Mouse (Mus musculus): ENCODE measurements at regions not wholly inside any gene's neighbourhood (a gene's known extent, or its start where the extent isn't known, plus 50 kb on each side); places are given as distances from the start of the nearest gene placed in this dataset.

- no peak for DNase-seq (ENCODE audit: low spot score in 2 of 2)
Measured at GRCm38 (mm10) chr6:101603083-101603482, 225.4 kb upstream of the Pdzrn3 start.

GRCm38 (mm10) chr6:101596995-101597394 is 219.3 kb upstream of the Pdzrn3 start:
- DNase-seq (ENCODE audit: low spot score in 2 of 2): no peak

- peak in 1 of 2 experiments; percentile 4 for DNase-seq (ENCODE audit: low spot score in 2 of 2)
Measured at GRCm38 (mm10) chr6:101593782-101594641, 216.3 kb upstream of the Pdzrn3 start.

DNA sequence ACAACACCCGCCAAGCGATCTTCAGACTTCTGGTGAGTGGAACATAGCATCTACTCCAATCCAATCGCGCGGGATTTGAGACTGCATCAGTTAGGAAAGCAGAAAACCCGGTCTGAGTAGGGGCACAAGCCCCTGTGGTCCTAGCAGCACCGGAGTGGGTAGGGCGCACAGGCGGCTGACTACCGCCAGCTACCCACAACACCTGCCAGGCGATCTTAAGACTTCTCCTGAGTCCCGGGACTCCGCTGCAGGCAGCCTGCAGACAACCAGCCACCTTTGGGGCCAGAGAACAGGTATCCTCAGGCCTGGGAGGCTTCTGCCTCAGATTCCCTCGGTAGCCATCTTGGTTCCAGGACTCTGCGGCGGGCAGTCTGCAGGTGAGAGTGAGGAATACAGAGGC is 208.2 kb upstream of the Pdzrn3 start:
- no peak for DNase-seq (ENCODE audit: low spot score in 2 of 2)

DNA sequence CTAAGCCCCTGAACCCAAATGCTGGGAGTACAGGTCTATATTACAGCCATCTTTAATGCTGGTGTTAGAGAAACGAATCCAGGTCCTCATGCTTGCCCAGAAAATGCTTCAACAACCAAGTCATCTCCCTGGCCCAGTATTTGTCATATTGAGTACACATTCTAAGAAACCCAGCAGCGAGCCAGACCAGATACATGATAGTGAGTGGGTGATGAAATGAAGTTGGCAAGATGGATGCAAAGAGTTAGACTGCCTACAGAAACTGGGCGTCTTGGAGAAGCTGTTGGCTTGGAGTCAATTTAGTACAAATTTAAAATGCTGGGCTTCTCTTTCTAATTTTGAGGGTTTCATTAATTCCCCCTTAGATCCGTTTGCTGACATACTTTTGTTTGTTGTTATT is 203.1 kb upstream of the Pdzrn3 start:
- DNase-seq (ENCODE audit: low spot score in 2 of 2): no peak

GRCm38 (mm10) chr6:101556096-101556495 is 178.4 kb upstream of the Pdzrn3 start:
- DNase-seq (ENCODE audit: low spot score in 2 of 2): no peak

GRCm38 (mm10) chr6:101554965-101555604 is 177.4 kb upstream of the Pdzrn3 start:
- DNase-seq (ENCODE audit: low spot score in 2 of 2): no peak

DNA sequence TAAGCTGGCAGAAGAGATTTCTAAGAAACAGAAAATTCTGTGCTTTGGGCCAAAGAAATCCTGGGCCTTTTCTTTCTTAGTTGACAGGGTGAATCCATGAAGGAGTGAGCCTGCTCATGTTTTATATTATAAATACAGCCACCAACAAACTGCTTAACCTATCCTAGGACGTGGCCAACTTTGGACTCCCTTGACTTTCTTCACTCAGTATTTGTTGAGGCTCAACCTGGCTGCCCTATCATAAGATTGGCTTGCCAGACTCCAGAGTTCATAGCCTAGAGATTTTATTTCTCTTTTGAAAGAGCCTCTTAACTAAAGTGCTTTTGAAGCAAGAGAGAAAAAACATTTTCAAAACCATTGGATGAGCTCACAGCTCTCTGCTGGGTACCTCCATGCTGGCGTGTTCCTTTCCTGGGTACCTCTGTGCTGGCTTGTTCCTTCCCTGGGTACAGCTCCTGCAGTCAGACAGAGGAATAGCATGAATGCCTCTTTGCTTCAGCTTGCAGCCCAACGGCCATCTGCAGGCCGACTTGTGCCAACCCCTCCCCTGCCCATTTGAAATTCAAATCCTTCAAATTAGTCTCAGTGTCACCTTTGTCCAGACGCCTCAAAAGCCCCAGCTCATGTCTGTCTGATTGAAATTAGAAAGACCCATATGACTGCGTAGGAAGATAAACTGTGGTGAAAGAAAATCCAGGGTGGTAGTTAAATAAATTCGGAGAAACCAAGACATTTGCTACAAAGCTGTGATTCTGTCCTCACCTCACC is 173.0 kb upstream of the Pdzrn3 start:
- no peak for DNase-seq (ENCODE audit: low spot score in 2 of 2)

- DNase-seq (ENCODE audit: low spot score in 2 of 2): no peak
Measured at GRCm38 (mm10) chr6:101537581-101537980, 159.9 kb upstream of the Pdzrn3 start.

DNA sequence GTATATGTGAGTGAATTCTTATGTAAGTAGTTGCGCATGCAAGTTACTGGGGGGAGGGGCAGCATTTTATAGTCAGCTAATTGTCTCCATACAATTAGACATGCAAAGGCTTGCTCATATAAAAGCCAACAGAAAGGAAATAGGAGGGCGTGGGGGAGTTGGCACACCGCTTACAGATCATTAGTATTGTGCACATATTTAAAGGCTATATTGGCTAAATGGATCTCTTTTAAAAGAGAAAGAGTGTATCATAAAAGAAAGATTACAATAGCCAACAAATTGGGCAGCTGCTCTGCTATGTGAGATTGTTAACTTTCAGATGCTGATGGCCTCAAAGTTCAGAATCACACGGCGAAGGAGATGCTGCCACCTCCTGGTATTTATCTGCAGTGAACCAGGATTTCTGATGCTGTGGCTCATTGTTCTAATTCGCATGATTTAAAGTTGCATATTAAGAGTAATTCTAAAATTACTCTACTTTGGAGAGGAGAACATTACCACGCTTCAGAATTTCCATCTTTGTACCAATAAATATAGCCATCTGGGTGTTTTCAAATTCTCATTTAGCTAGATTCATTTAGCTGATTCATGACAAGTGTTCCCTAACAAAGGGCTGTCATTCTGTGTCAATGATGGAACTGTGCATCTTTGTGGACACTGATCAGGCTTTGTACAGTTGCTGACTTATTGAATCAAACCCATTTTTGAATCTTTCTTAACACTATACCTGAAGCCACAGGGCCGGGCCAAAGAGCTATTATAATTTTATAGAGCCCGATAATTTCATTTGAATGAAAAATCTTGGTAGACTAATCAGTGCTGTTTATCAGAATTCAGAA is 156.7 kb upstream of the Pdzrn3 start:
- peak in 1 of 2 experiments; percentile 30 for DNase-seq (ENCODE audit: low spot score in 2 of 2)

DNA sequence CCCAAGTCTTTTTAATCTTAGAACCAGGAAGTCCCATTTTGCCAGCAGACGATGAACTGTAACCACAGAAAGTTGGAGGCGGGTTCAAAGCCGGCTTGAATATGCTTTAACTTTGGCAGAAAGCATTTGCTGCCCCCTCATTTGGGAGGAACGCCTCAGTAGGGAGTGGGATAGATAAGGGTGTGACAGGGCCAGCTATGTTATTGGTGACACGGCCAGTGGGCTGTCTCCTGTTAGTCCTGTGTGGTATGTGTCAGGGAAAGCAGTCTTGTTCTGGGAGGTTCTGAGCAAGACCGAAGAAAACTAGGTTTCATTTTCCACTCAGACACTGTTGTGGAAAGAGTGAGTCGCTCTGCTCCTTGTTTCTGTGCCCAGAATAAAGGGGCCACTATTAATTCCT is 154.7 kb upstream of the Pdzrn3 start:
- no peak for DNase-seq (ENCODE audit: low spot score in 2 of 2)

GRCm38 (mm10) chr6:101531914-101532313 is 154.2 kb upstream of the Pdzrn3 start:
- DNase-seq (ENCODE audit: low spot score in 2 of 2): no peak

GRCm38 (mm10) chr6:101525129-101525528 is 147.4 kb upstream of the Pdzrn3 start:
- DNase-seq (ENCODE audit: low spot score in 2 of 2): no peak

DNA sequence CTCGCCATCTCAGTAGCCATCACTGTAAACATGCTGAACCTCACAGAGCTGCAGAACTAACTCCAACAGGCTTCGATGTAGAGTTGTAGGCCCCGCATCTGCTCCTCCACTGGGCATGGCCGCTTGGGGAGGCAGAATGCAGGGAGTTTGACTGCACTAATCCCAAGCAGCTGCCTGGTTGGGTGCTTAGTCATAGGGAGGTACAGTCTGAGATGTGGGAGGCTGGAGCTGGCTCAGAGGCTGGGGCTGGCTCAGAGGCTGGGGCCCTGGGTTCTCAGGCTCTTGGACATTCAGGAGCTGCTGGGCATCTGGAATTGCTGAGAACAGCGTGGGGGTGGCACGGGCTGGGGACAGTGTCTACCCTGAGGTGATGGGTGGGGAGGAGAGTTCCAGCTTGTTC is 143.6 kb upstream of the Pdzrn3 start:
- DNase-seq (ENCODE audit: low spot score in 2 of 2): no peak

- no peak for DNase-seq (ENCODE audit: low spot score in 2 of 2)
Measured at GRCm38 (mm10) chr6:101520755-101521154, 143.1 kb upstream of the Pdzrn3 start.

DNA sequence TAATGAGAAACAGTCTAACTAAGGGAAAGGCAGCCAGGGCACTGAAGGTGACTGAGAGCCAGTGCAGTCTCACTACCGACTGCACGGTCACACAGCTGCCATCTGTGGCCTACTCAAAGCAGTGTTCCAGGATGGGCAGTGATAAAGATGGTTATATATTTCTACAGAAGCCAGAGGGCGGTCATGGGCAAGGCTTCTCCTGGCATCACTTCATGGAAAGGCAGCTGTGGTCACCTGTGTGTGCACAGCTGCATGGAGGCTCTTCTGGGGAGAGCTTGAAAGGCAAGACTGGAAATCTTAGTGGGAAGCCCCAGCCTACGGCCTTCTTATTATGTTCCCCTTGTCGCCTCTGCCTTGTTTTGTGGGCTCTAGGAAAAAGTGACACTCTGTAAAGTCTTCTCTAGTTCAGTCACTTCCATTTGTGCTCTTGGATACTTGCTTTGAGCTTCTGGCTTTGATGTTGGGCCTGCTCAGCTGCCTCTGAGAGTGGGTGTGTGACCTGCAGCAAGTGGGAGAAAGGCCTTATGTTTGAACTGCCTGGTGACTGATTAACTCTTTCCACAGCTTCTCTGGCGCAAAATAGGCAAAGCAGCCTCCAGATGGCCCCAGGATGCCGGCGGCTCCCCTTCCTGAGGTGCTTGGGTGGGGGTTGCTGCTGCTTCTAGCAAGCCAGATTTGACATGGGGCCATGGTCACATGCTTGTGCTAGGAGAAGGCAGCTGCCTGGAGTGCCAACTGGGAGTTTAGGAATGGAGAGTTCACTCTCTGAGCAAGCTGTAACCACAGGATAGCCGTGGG is 141.4 kb upstream of the Pdzrn3 start:
- no peak for DNase-seq (ENCODE audit: low spot score in 2 of 2)

DNA sequence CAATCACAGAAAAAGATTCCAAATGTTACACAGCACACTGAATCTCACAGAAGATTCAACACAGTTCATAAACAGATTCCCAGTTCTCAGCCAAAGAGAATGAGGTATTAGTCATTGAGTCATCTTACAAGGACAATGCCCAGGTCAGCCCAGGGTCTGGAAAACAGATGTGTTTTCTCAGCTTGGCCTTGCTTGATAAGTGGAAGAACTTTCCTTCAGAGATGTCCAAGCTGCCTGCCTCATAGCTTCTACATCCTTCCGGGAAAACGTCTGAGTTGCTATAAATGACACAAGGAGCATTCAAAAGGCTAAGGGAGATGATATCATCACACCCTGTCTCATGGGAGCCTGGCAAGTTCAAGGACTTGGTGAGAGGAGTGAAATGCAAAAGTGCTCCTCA is 139.9 kb upstream of the Pdzrn3 start:
- DNase-seq (ENCODE audit: low spot score in 2 of 2): no peak

DNA sequence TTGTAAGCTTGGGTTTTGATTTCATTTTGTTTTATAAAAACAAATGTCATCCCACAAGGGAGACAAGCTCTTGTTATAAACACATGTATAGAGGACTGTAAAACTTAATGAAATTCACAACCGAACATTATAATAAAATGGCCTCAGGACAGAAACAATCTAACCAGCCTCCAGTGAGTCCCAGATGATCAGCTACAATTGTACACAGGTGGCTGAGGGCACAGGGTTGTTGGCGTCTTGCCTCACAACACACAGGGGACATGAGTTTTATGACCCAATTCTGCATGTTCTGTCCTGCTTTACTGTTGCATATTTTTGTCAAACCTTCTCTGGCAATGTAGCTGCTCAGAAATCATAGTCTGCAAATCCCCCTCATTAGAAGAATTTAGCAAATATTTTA is 136.0 kb upstream of the Pdzrn3 start:
- no peak for DNase-seq (ENCODE audit: low spot score in 2 of 2)

DNA sequence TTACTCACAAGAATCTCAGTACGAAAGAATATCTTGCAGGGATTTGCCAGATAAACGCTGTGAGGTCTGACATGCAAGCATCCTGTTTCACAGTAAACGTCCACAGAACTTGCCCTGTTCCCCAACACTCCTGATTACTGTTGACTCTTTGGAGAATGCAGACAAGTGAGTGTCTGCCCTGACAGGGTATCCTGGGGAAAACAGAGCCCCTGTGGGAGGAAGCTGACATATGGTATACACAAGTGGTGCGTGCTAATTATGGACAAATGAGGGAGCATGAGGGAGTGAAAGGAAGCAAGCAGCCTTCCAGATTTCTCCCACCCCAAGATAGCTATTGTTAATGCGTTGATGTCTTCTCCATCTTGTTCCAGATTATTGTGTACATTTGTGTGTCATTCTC is 124.5 kb upstream of the Pdzrn3 start:
- no peak for DNase-seq (ENCODE audit: low spot score in 2 of 2)

DNA sequence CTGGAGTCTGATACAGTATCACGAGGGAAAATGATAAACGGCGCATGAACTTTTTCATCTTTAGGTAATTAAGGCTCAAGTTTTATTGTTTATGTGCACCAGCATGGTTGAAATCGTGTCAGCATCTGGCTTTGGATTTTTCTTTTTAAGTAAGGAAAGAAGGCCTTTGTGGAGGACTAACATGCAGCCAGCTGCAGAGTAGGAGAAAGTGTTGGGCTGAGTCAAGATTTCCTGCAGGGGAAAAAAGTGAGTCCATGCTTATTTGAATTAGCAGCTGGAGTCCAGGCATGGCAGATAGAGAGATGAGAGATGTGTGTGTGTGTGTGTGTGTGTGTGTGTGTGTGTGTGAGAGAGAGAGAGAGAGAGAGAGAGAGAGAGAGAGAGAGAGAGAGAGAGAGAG is 124.0 kb upstream of the Pdzrn3 start:
- no peak for DNase-seq (ENCODE audit: low spot score in 2 of 2)

Measured in adrenal gland, adult 18-20 months (tissue).